Comparison of ENCODE assay signal across 21 mouse cellular contexts in genomic region chr13:30730104-30730793, GRCm38 (mm10). TPM values are rescaled to one million over a fixed set of nuclear protein-coding genes. Genes with fewer than 3 reads are reported as not detected.
A peak's percentile ranks its signal among the peaks of the same experiment; 100 is the strongest.
DNase-seq lines count a peak whose midpoint lies in the region.
"Had no signal": no experiment of that assay in that cellular context is flagged by ENCODE, and none has a peak within 500 bp of the region (broad histone marks: within the 10 kb centered on the region; RNA-seq: fewer than 3 reads in every experiment).

No protein-coding gene starts in this region.

- H3K36me3 ChIP-seq in splenic B cell, adult 2 months (ENCODE audit: control insufficient read depth, insufficient read depth, low read length, poor library complexity, severe bottlenecking): no peaks in the 10 kb centered on the region
- H3K36me3 ChIP-seq: embryonic facial prominence, embryonic 10.5 days; embryonic facial prominence, embryonic 13.5 days; forebrain, embryonic 12.5 days; forebrain, embryonic 15.5 days; G1E; hindbrain, embryonic 12.5 days; hindbrain, embryonic 15.5 days had no signal

- DNase-seq in adrenal gland, postnatal 36 days: peak; percentile 36 to 53
- DNase-seq in adrenal gland, adult 18-20 months (ENCODE audit: low spot score in 2 of 2): no peak
- peak; percentile 39 to 41 for DNase-seq in B cell, adult 2 months
- peak; percentile 55 for DNase-seq in splenic B cell, adult 2 months (ENCODE audit: low read depth, low spot score)
- no peak for DNase-seq in thymus, postnatal 14 days
- DNase-seq in left cerebral cortex, adult 18-20 months (ENCODE audit: low spot score in 2 of 2): no peak
- DNase-seq: adrenal gland, adult 2 months; adrenal gland, postnatal 14 days; cerebellum, adult 11-12 months; cerebellum, adult 8-10 months; cerebellum, postnatal 10 days; cerebellum, postnatal 36 days; embryo, embryonic 11 days had no signal

- no peaks in the 10 kb centered on the region for H3K27me3 ChIP-seq in splenic B cell, adult 2 months (ENCODE audit: control insufficient read depth, insufficient read depth, low read length, poor library complexity, severe bottlenecking)
- H3K27me3 ChIP-seq: embryonic facial prominence, embryonic 13.5 days; forebrain, embryonic 12.5 days; forebrain, embryonic 15.5 days; hindbrain, embryonic 12.5 days; hindbrain, embryonic 15.5 days; Patski had no signal

RNA-seq across cellular contexts. Expression of gene Irf4, which starts 18.8 kb away (rescaled TPM):
- 10 to 100 TPM; 29.3 to 38.8 TPM for total RNA-seq in adrenal gland, postnatal 36 days (2021)
- 10 to 100 TPM; 15.9 to 29.0 TPM for total RNA-seq in adrenal gland, adult 18-20 months (2021)
- under 1 TPM; 0.26 TPM for total RNA-seq in left cerebral cortex, adult 18-20 months (2021)

Comparison
In these comparisons a context has a peak if more than half of its experiments do, and no peak if none do; other contexts are left out.
1. DNase-seq: peak in adrenal gland, postnatal 36 days (2 of 2), B cell, adult 2 months (2 of 2) and splenic B cell, adult 2 months (single experiment); none in adrenal gland, adult 18-20 months (0 of 2), thymus, postnatal 14 days (single experiment) and left cerebral cortex, adult 18-20 months (0 of 2).
2. RNA of gene Irf4, which starts 18.8 kb away (total RNA-seq): 29.3 to 38.8 TPM in adrenal gland, postnatal 36 days and 15.9 to 29.0 TPM in adrenal gland, adult 18-20 months; 0.26 TPM in left cerebral cortex, adult 18-20 months; every median in the first group is over 10 times any median in the second.